Mouse (Mus musculus) erythroblast, adult 5-6 weeks (primary cell): ENCODE measurements around the gene Med15. TPM values are rescaled to one million over a fixed set of nuclear protein-coding genes. Genes with fewer than 3 reads are reported as not detected.
"Not testable (repeated sequence)": the region's sequence is repeated elsewhere in the genome, so short reads cannot be mapped to it uniquely, and the experiment has no call there.

Experiments used
- ATAC-seq: replicated peaks from 2 replicates; pipeline ENCODE4 v1.8.0; 2016; ENCODE audit warnings: moderate number of reproducible peaks, mild to moderate bottlenecking, moderate TSS enrichment, inconsistent platforms; ENCODE audit not compliant: poor library complexity, low FRiP score, severe bottlenecking
- total RNA-seq, 2 experiments: library from RNA; stranded (forward) in 1 of 2; stranded (reverse) in 1 of 2; fragments of 150-400 nt in 1 of 2; fragments of 200-764, 138-1000 nt in 1 of 2; gene quantifications; 2 replicates each; pipeline versions ENCODE4 v1.2.3 to v1.2.4; 2015 to 2017; ENCODE audit warnings: low replicate concordance in 2 of 2

Gene Med15
- total RNA-seq, 2 experiments from 2014 or later = 20.7 to 30.0 TPM

GRCm38 (mm10) chr16:17734872-17735271 is 2.2 kb upstream of the Med15 start:
- ATAC-seq = not testable (repeated sequence)

- no peak for ATAC-seq
Measured at GRCm38 (mm10) chr16:17733646-17734045, 955 bp upstream of the Med15 start.

GRCm38 (mm10) chr16:17732431-17732830 is 260 bp downstream of the Med15 start:
- no peak for ATAC-seq

- ATAC-seq = no peak
Measured at GRCm38 (mm10) chr16:17732021-17732420, 670 bp downstream of the Med15 start.

GRCm38 (mm10) chr16:17729974-17730373 is 2.7 kb downstream of the Med15 start:
- no peak for ATAC-seq

GRCm38 (mm10) chr16:17727179-17727861 is 5.4 kb downstream of the Med15 start:
- ATAC-seq = peak; percentile 80

- no peak for ATAC-seq
Measured at GRCm38 (mm10) chr16:17724448-17724847, 8.2 kb downstream of the Med15 start.

GRCm38 (mm10) chr16:17723325-17723626 is 9.4 kb downstream of the Med15 start:
- ATAC-seq = no peak

- peak; percentile 88 for ATAC-seq
Measured at GRCm38 (mm10) chr16:17722461-17723324, 10.0 kb downstream of the Med15 start.

GRCm38 (mm10) chr16:17721822-17722460 is 10.8 kb downstream of the Med15 start:
- ATAC-seq = peak; percentile 28; the same call in 1 of the 2 replicates

GRCm38 (mm10) chr16:17721114-17721808 is 11.4 kb downstream of the Med15 start:
- ATAC-seq = no peak

- ATAC-seq = no peak
Measured at GRCm38 (mm10) chr16:17717791-17718190, 14.9 kb downstream of the Med15 start.

GRCm38 (mm10) chr16:17707541-17707940 is 25.1 kb downstream of the Med15 start:
- no peak for ATAC-seq

- no peak for ATAC-seq
Measured at GRCm38 (mm10) chr16:17701043-17701405, 31.7 kb downstream of the Med15 start.

GRCm38 (mm10) chr16:17700386-17701042 is 32.2 kb downstream of the Med15 start:
- ATAC-seq = no peak

- no peak for ATAC-seq
Measured at GRCm38 (mm10) chr16:17694860-17695259, 37.8 kb downstream of the Med15 start.

GRCm38 (mm10) chr16:17669886-17670285 is 62.8 kb downstream of the Med15 start:
- no peak for ATAC-seq

GRCm38 (mm10) chr16:17665568-17665967 is 67.1 kb downstream of the Med15 start:
- ATAC-seq = no peak

- no peak for ATAC-seq
Measured at GRCm38 (mm10) chr16:17656212-17656871, 76.3 kb downstream of the Med15 start.
